Mouse (Mus musculus): ENCODE results near the gene Farp1.
"Not testable (repeated sequence)": the region's sequence is repeated elsewhere in the genome, so short reads cannot be mapped to it uniquely, and the experiment has no call there.

Farp1 gene

GRCm38 (mm10) chr14:121034973-121035662, at the start of gene Farp1:
Gene Farp1, plus strand, starts transcription at chr14:121035200.
- DNase-seq (ENCODE audit: low spot score), result peak; percentile 82

- DNase-seq (ENCODE audit: low spot score), result no peak
Observed at GRCm38 (mm10) chr14:120989126-120989525, 45.9 kb upstream of the Farp1 start.

- no peak for DNase-seq (ENCODE audit: low spot score)
Observed at GRCm38 (mm10) chr14:120997686-120998085, 37.3 kb upstream of the Farp1 start.

GRCm38 (mm10) chr14:121000561-121001340, 34.2 kb upstream of the Farp1 start:
- DNase-seq (ENCODE audit: low spot score), result no peak

GRCm38 (mm10) chr14:121005621-121006020, 29.4 kb upstream of the Farp1 start:
- no peak for DNase-seq (ENCODE audit: low spot score)

GRCm38 (mm10) chr14:121006021-121006420, 29.0 kb upstream of the Farp1 start:
- DNase-seq (ENCODE audit: low spot score), result no peak

GRCm38 (mm10) chr14:121015114-121015690, 19.8 kb upstream of the Farp1 start:
- no peak for DNase-seq (ENCODE audit: low spot score)

GRCm38 (mm10) chr14:121022403-121022802, 12.6 kb upstream of the Farp1 start:
- no peak for DNase-seq (ENCODE audit: low spot score)

GRCm38 (mm10) chr14:121025381-121025780, 9.6 kb upstream of the Farp1 start:
- no peak for DNase-seq (ENCODE audit: low spot score)

GRCm38 (mm10) chr14:121031396-121031795, 3.6 kb upstream of the Farp1 start:
- DNase-seq (ENCODE audit: low spot score), result no peak

- DNase-seq (ENCODE audit: low spot score), result no peak
Observed at GRCm38 (mm10) chr14:121034525-121034924, 475 bp upstream of the Farp1 start.

GRCm38 (mm10) chr14:121035663-121036473, 868 bp downstream of the Farp1 start:
- DNase-seq (ENCODE audit: low spot score), result peak; percentile 46

GRCm38 (mm10) chr14:121036612-121037221, 1.7 kb downstream of the Farp1 start:
- no peak for DNase-seq (ENCODE audit: low spot score)

GRCm38 (mm10) chr14:121037276-121037675, 2.3 kb downstream of the Farp1 start:
- DNase-seq (ENCODE audit: low spot score), result no peak

GRCm38 (mm10) chr14:121038676-121039075, 3.7 kb downstream of the Farp1 start:
- DNase-seq (ENCODE audit: low spot score), result no peak

GRCm38 (mm10) chr14:121044145-121044544, 9.1 kb downstream of the Farp1 start:
- DNase-seq (ENCODE audit: low spot score), result no peak

- DNase-seq (ENCODE audit: low spot score), result no peak
Observed at GRCm38 (mm10) chr14:121046313-121046961, 11.4 kb downstream of the Farp1 start.

- DNase-seq (ENCODE audit: low spot score), result no peak
Observed at GRCm38 (mm10) chr14:121047780-121048179, 12.8 kb downstream of the Farp1 start.

- not testable (repeated sequence) for DNase-seq (ENCODE audit: low spot score)
Observed at GRCm38 (mm10) chr14:121051002-121051401, 16.0 kb downstream of the Farp1 start.

- DNase-seq (ENCODE audit: low spot score), result no peak
Observed at GRCm38 (mm10) chr14:121053020-121053518, 18.1 kb downstream of the Farp1 start.

GRCm38 (mm10) chr14:121054062-121054461, 19.1 kb downstream of the Farp1 start:
- no peak for DNase-seq (ENCODE audit: low spot score)
